Mouse (Mus musculus): ENCODE measurements around the gene Armcx5. TPM values are rescaled to one million over a fixed set of nuclear protein-coding genes. Genes with fewer than 3 reads are reported as not detected.

Armcx5 gene
- total RNA-seq, 4 experiments from 2014 or later = 29.5 to 35.9 (median 30.7) TPM

Small RNAs within 50 kb of the gene (microRNA-seq; reads per million reads assigned to microRNA genes)
- gene Mir1970 (0 reads per million in 2 experiments), gene Mir7646 (0 reads per million in 2 experiments)

Other genes with a start within 250 kb of the Armcx5 start
- not detected for gene AV320801, start 248.1 kb upstream of the Armcx5 start, total RNA-seq (2022)
- gene Nxf7, start 144.0 kb upstream of the Armcx5 start, total RNA-seq (2022) = not detected
- not detected for gene Prame, start 115.0 kb upstream of the Armcx5 start, total RNA-seq (2022)
- gene Tcp11x2, start 48.9 kb upstream of the Armcx5 start, total RNA-seq (2022) = not detected
- gene Tmsb15a, start 17.5 kb upstream of the Armcx5 start, total RNA-seq (2022) = not detected
- gene Gprasp1, start within 50 bp of the Armcx5 start, total RNA-seq (2022) = 100 to 1,000 TPM; 301 to 353 (median 333) TPM
- 10 to 100 TPM; 64.5 to 78.8 (median 68.9) TPM for gene Bhlhb9, start 54.9 kb downstream of the Armcx5 start, total RNA-seq (2022)
- gene Gprasp2, start 96.3 kb downstream of the Armcx5 start, total RNA-seq (2022) = 100 to 1,000 TPM; 190 to 236 (median 213) TPM